Mouse (Mus musculus): Measurements from ENCODE around the gene Itpa. TPM values are rescaled to one million over a fixed set of nuclear protein-coding genes. Genes with fewer than 3 reads are reported as not detected.
A peak's percentile ranks its signal among the peaks of the same experiment; 100 is the strongest.

Itpa gene
- total and polyA plus RNA-seq, 3 experiments = 59.1 to 123 (median 70.8) TPM

DNA sequence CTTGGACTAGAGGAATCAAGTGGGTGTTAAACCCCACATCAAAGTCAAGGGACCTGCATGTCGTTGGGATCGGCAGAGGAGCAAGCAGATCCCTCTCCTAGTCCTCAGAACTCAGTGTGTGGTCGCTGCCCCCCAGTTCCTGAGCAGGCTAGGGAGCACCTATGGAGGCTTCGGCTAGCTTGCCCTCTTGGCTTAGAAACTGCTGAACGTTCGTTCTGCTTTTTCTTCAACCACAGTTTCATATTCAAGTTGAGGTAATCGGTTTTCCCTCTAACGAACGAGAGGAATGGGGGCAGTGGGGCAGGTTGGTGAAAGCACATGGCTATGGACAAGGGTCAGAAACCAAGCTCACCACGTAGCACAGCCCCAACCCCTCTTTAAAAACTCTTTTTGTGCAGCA, 39.6 kb downstream of the Itpa start:
- dilution Hi-C loops (cut with MboI; ENCODE audit: extremely low pct_ligation_motif_present, extremely low pct_unique_long_range_greater_than_20kb, low sequenced_read_pairs) (no loop called here), in situ Hi-C loops (cut with MboI; ENCODE audit: low pct_ligation_motif_present, low pct_unique_long_range_greater_than_20kb, low sequenced_read_pairs) (no loop called here)
- H3K9me3 ChIP-seq (replicated peaks; ENCODE audit: low read length) = no peaks in the 10 kb centered on the region
- H3K9ac ChIP-seq (ENCODE audit: insufficient read depth, low read depth) = peak overlapping the region; percentile 20
- peaks cover 0 to 6% of the 10 kb centered on the region in 2 experiments for H3K36me3 ChIP-seq (replicated peaks in 1 of 2; ENCODE audit: control insufficient read depth in 1 of 2, insufficient read depth in 1 of 2, low read length in 1 of 2)
- H3K27ac ChIP-seq (ENCODE audit: insufficient read depth, low read depth) = no peak overlapping the region
- peaks cover 4 to 13% of the 10 kb centered on the region in 2 experiments for H3K4me1 ChIP-seq (ENCODE audit: control insufficient read depth in 1 of 2, insufficient read depth in 2 of 2)
- TF ChIP-seq PAX5 (IDR thresholded peaks at IDR 0.05; ENCODE audit: low read length) (no peak), MAX (IDR thresholded peaks at IDR 0.05; ENCODE audit: low read length) (peak; percentile 40), USF1 (IDR thresholded peaks at IDR 0.05; ENCODE audit: low read depth, low read length) (no peak), MAZ (IDR thresholded peaks at IDR 0.05; ENCODE audit: low read depth, low read length) (no peak), NELFE (IDR thresholded peaks at IDR 0.05; ENCODE audit: low read depth, low read length) (no peak), TBP (conservative IDR thresholded peaks at IDR 0.05; ENCODE audit: low read depth, low read length) (no peak)
- H3K4me2 ChIP-seq (ENCODE audit: insufficient read depth, low read depth, poor library complexity, severe bottlenecking) = peak overlapping the region; percentile 61; the same call in 1 of the 2 replicates
- H3K27me3 ChIP-seq (replicated peaks) = no peaks in the 10 kb centered on the region
- no peaks in the 10 kb centered on the region for H3K79me2 ChIP-seq (replicated peaks; ENCODE audit: control insufficient read depth, extremely low read depth, insufficient read depth, poor library complexity, severe bottlenecking)
- H3K4me3 ChIP-seq (replicated peaks in 1 of 3; ENCODE audit: low read depth in 2 of 3, low read length in 2 of 3, poor library complexity in 1 of 3) = no peak overlapping the region
- DNase-seq (ENCODE audit: extremely low read depth) = peak; percentile 24

DNA sequence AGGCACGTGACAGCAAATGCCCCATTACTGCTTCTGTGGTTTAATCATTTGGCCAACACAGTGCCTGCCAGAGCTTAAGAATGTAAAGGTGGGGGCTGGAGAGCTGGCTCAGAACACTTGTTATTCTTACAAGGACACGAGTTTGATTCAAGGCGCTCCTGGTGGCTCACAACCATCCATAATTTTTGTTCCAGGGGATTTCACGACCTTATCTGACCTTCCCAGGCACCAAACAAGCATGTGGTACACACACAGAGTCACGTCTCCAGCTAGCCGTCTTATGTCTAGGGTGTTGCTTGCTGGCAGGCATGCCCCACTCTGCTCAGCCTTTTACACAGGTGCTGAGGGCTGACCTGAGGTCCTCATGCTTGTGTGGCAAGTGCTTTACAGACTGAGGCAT, 50.5 kb downstream of the Itpa start:
- H3K27me3 ChIP-seq (replicated peaks) = no peaks in the 10 kb centered on the region
- DNase-seq (ENCODE audit: extremely low read depth) = no peak
- H3K9ac ChIP-seq (ENCODE audit: insufficient read depth, low read depth) = no peak overlapping the region
- H3K79me2 ChIP-seq (replicated peaks; ENCODE audit: control insufficient read depth, extremely low read depth, insufficient read depth, poor library complexity, severe bottlenecking) = no peaks in the 10 kb centered on the region
- in situ Hi-C loops (cut with MboI; ENCODE audit: low pct_ligation_motif_present, low pct_unique_long_range_greater_than_20kb, low sequenced_read_pairs) = no loop called here
- TF ChIP-seq JUND (conservative IDR thresholded peaks at IDR 0.05; ENCODE audit: low read depth, low read length) = no peak
- TF ChIP-seq ZMIZ1 (IDR thresholded peaks at IDR 0.05; ENCODE audit: low read depth, low read length) = no peak
- no peak for TF ChIP-seq SMC3 (IDR thresholded peaks at IDR 0.05; ENCODE audit: low read depth, low read length)
- no peak for TF ChIP-seq MEF2A (IDR thresholded peaks at IDR 0.05; ENCODE audit: borderline replicate concordance, low read depth, low read length)
- TF ChIP-seq MAX (IDR thresholded peaks at IDR 0.05; ENCODE audit: low read length) = no peak
- TF ChIP-seq MAZ (IDR thresholded peaks at IDR 0.05; ENCODE audit: low read depth, low read length) = no peak
- no peak for TF ChIP-seq ZKSCAN1 (IDR thresholded peaks at IDR 0.05; ENCODE audit: borderline replicate concordance, low read depth, low read length)
- no peak for TF ChIP-seq GABPA (IDR thresholded peaks at IDR 0.05; ENCODE audit: insufficient replicate concordance, low read depth, low read length)
- no peak for TF ChIP-seq IRF4 (IDR thresholded peaks at IDR 0.05; ENCODE audit: low read depth, low read length)
- no peak for TF ChIP-seq RCOR1 (conservative IDR thresholded peaks at IDR 0.05; ENCODE audit: low read depth, low read length)
- no peak overlapping the region for H3K27ac ChIP-seq (ENCODE audit: insufficient read depth, low read depth)
- no peaks in the 10 kb centered on the region for H3K9me3 ChIP-seq (replicated peaks; ENCODE audit: low read length)
- peaks cover 0 to 10% of the 10 kb centered on the region in 2 experiments for H3K36me3 ChIP-seq (replicated peaks in 1 of 2; ENCODE audit: control insufficient read depth in 1 of 2, insufficient read depth in 1 of 2, low read length in 1 of 2)
- H3K4me1 ChIP-seq (ENCODE audit: control insufficient read depth in 1 of 2, insufficient read depth in 2 of 2) = no peaks in the 10 kb centered on the region
- no peak overlapping the region for H3K4me3 ChIP-seq (replicated peaks in 1 of 3; ENCODE audit: low read depth in 2 of 3, low read length in 2 of 3, poor library complexity in 1 of 3)
- no peak overlapping the region for H3K4me2 ChIP-seq (ENCODE audit: insufficient read depth, low read depth, poor library complexity, severe bottlenecking)
- dilution Hi-C loops (cut with MboI; ENCODE audit: extremely low pct_ligation_motif_present, extremely low pct_unique_long_range_greater_than_20kb, low sequenced_read_pairs) = no loop called here

DNA sequence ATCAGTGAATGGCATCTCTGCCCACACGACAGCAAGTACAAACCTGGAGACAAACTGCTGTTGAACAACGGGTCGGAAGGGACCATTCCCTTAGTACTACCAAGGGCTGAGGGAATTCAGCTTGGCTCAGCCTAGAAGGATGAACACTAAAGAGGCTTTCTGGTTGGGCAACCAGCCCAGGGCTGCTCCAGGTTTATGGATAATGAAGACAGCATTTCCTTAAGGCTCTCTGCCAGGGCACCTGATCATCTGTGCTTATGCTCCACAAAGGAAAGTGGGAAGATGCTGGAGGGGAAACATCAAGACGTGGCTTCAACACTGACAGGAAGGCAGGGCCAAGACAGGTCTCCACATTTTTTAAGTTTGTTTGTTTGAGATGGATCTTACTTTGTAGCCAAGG, 57.0 kb downstream of the Itpa start:
- peaks cover 0 to 25% of the 10 kb centered on the region in 2 experiments for H3K36me3 ChIP-seq (replicated peaks in 1 of 2; ENCODE audit: control insufficient read depth in 1 of 2, insufficient read depth in 1 of 2, low read length in 1 of 2)
- no peak overlapping the region for H3K4me3 ChIP-seq (replicated peaks in 1 of 3; ENCODE audit: low read depth in 2 of 3, low read length in 2 of 3, poor library complexity in 1 of 3)
- in situ Hi-C loops (cut with MboI; ENCODE audit: low pct_ligation_motif_present, low pct_unique_long_range_greater_than_20kb, low sequenced_read_pairs) = no loop called here
- no peaks in the 10 kb centered on the region for H3K4me1 ChIP-seq (ENCODE audit: control insufficient read depth in 1 of 2, insufficient read depth in 2 of 2)
- H3K9ac ChIP-seq (ENCODE audit: insufficient read depth, low read depth) = no peak overlapping the region
- no peak overlapping the region for H3K27ac ChIP-seq (ENCODE audit: insufficient read depth, low read depth)
- no peak for DNase-seq (ENCODE audit: extremely low read depth)
- H3K9me3 ChIP-seq (replicated peaks; ENCODE audit: low read length) = peaks cover under 1% of the 10 kb centered on the region
- H3K4me2 ChIP-seq (ENCODE audit: insufficient read depth, low read depth, poor library complexity, severe bottlenecking) = no peak overlapping the region
- TF ChIP-seq E2F4 (IDR thresholded peaks at IDR 0.05; ENCODE audit: insufficient replicate concordance, low read depth, low read length) = no peak
- TF ChIP-seq EP300 (IDR thresholded peaks at IDR 0.05; ENCODE audit: low read length) = no peak
- TF ChIP-seq KAT2A (IDR thresholded peaks at IDR 0.05; ENCODE audit: insufficient replicate concordance, low read length) = no peak
- no peak for TF ChIP-seq USF2 (conservative IDR thresholded peaks at IDR 0.05; ENCODE audit: low read depth, low read length)
- dilution Hi-C loops (cut with MboI; ENCODE audit: extremely low pct_ligation_motif_present, extremely low pct_unique_long_range_greater_than_20kb, low sequenced_read_pairs) = no loop called here
- H3K27me3 ChIP-seq (replicated peaks) = no peaks in the 10 kb centered on the region
- H3K79me2 ChIP-seq (replicated peaks; ENCODE audit: control insufficient read depth, extremely low read depth, insufficient read depth, poor library complexity, severe bottlenecking) = no peaks in the 10 kb centered on the region
